Mouse (Mus musculus) embryo, embryonic 11.5 days (tissue): ENCODE measurements around the gene Cfap221.

Experiments used
- DNase-seq: peaks from one replicate; pipeline ENCODE4 v3.0.0-alpha.2; 2012; ENCODE audit warnings: low read depth, low spot score

The Cfap221 gene

GRCm38 (mm10) chr1:119996798-119997581 lies at the start of gene Cfap221:
Gene Cfap221 (minus strand): TSS chr1:119997234.
- DNase-seq = peak; percentile 78

- no peak for DNase-seq
These were observed 47.5 kb upstream of the Cfap221 start for GRCm38 (mm10) chr1:120044584-120044983.

- DNase-seq = no peak
These were observed 45.4 kb upstream of the Cfap221 start for GRCm38 (mm10) chr1:120042421-120042820.

- DNase-seq = no peak
These were observed 41.6 kb upstream of the Cfap221 start for GRCm38 (mm10) chr1:120038594-120038993.

GRCm38 (mm10) chr1:120037021-120037683 lies 40.1 kb upstream of the Cfap221 start:
- DNase-seq = no peak

- DNase-seq = no peak
These were observed 38.5 kb upstream of the Cfap221 start for GRCm38 (mm10) chr1:120035456-120036034.

- no peak for DNase-seq
These were observed 37.8 kb upstream of the Cfap221 start for GRCm38 (mm10) chr1:120034793-120035192.

- DNase-seq = no peak
These were observed 36.4 kb upstream of the Cfap221 start for GRCm38 (mm10) chr1:120033469-120033854.

GRCm38 (mm10) chr1:120032804-120033468 lies 35.9 kb upstream of the Cfap221 start:
- DNase-seq = peak; percentile 77

GRCm38 (mm10) chr1:120030474-120030873 lies 33.4 kb upstream of the Cfap221 start:
- DNase-seq = no peak

GRCm38 (mm10) chr1:120027693-120028092 lies 30.7 kb upstream of the Cfap221 start:
- DNase-seq = no peak

- no peak for DNase-seq
These were observed 28.0 kb upstream of the Cfap221 start for GRCm38 (mm10) chr1:120025050-120025439.

GRCm38 (mm10) chr1:120024331-120025049 lies 27.5 kb upstream of the Cfap221 start:
- DNase-seq = no peak

GRCm38 (mm10) chr1:120021951-120022350 lies 24.9 kb upstream of the Cfap221 start:
- no peak for DNase-seq

GRCm38 (mm10) chr1:120020322-120020897 lies 23.4 kb upstream of the Cfap221 start:
- DNase-seq = no peak

GRCm38 (mm10) chr1:120019428-120019827 lies 22.4 kb upstream of the Cfap221 start:
- no peak for DNase-seq

GRCm38 (mm10) chr1:120018900-120019299 lies 21.9 kb upstream of the Cfap221 start:
- DNase-seq = no peak

- no peak for DNase-seq
These were observed 19.2 kb upstream of the Cfap221 start for GRCm38 (mm10) chr1:120016240-120016639.

- DNase-seq = peak; percentile 43
These were observed 16.1 kb upstream of the Cfap221 start for GRCm38 (mm10) chr1:120013111-120013510.

- no peak for DNase-seq
These were observed 15.6 kb upstream of the Cfap221 start for GRCm38 (mm10) chr1:120012638-120013037.
